Mouse (Mus musculus): ENCODE data around the gene Acbd6.

The Acbd6 gene

GRCm38 (mm10) chr1:155558012-155558842 is at the start of gene Acbd6:
Gene Acbd6 (plus strand): TSS chr1:155558120.
- peak; percentile 59 for DNase-seq (ENCODE audit: low spot score)

- DNase-seq (ENCODE audit: low spot score), result no peak
Measured at GRCm38 (mm10) chr1:155510263-155510662, 47.7 kb upstream of the Acbd6 start.

DNA sequence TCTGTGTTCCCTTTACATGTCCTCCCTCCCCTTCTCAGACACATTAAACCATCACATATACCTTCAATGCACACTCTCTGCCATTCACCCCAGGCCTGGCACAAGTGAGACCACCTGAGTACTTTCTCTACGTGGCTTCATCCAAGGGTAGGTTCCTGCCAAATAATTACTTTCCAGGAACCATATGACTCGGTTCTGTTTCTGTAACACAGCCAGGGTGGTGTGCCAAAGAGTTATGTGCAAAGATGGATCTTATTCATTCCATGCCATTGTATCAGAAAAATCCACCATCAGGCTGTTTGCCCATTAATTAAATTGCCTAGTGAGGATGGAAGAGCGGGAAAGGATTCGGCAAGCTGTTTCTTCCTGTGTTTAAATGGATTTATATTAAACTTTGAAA is 42.1 kb upstream of the Acbd6 start:
- no peak for DNase-seq (ENCODE audit: low spot score)

DNA sequence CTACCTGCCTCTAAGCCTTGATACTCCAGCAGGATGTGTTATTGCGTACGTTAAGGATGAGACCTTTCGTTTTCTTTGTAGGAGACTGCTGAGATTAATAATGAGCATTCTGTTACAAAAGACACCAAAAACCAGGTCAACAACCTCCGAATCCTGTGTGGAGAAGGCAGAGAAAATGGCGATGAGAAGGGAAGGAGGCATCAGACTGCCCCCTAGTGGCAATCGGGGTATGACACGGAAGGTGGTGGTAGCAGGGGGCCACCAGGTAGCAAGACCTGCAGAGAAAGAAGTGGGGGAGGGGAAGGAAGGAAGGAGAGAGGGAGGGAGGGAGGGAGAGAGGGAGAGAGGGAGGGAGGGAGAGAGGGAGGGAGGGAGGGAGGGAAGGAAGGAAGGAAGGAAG is 41.3 kb upstream of the Acbd6 start:
- no peak for DNase-seq (ENCODE audit: low spot score)

DNA sequence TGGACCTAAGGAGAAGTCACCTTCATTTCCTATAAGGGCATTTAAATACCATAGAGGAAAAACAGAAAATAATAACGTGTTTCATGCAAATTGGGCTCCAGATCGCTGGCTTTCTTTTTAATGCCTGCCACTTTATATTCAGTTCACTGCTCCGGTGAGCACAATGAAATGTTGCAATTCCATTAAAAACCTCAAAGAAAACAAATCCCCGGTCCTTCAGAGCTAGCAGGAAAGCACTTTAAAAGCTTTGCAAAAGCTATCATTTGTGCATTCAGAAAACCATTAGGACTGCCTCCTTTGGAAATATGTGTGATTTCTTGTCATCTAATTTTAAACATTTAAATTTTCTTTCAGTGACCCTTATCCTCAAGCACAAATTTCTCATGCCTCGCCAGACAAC is 40.9 kb upstream of the Acbd6 start:
- DNase-seq (ENCODE audit: low spot score), result no peak

DNA sequence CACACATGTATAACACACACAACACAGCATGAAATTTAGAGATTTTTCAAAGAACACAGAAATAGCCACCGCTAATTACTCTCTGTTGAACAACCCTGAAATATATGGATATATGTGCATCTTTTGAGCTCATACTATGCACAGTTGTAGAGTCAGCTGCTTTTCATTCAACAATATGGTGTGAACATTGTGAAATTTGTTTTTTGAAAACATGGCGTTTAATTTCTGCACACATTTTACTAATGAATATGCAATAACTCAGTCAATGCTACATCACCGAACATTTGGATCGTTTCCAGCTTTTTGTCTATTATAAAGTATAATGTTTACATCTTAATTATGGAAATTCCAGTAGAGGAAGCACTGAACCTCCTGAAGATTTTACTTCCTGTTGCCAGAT is 37.6 kb upstream of the Acbd6 start:
- no peak for DNase-seq (ENCODE audit: low spot score)

- DNase-seq (ENCODE audit: low spot score), result no peak
Measured at GRCm38 (mm10) chr1:155522493-155522892, 35.4 kb upstream of the Acbd6 start.

DNA sequence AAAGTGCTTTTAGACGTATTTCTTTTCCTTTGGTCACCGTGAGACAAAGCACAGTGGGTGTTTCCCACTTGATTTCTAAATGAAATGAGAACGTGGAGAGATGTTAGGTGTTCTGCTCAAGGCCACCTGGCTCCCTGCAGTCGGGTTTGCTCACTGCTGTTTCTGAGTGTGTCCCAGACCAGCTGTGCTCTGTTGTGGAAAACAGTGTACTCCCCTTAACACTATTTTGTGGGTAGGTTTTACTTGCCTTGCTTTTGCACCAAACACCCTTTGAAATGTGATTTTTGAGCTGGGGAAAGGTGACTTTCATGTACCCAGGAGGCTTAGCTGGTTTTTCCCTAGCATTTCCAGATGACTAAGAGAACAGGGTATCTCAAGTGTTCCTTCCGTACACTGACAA is 31.7 kb upstream of the Acbd6 start:
- no peak for DNase-seq (ENCODE audit: low spot score)

GRCm38 (mm10) chr1:155527027-155527786 is 30.7 kb upstream of the Acbd6 start:
- DNase-seq (ENCODE audit: low spot score), result no peak

- peak; percentile 53 for DNase-seq (ENCODE audit: low spot score)
Measured at GRCm38 (mm10) chr1:155527787-155528158, 30.1 kb upstream of the Acbd6 start.

- DNase-seq (ENCODE audit: low spot score), result no peak
Measured at GRCm38 (mm10) chr1:155528405-155529119, 29.4 kb upstream of the Acbd6 start.

GRCm38 (mm10) chr1:155529120-155529963 is 28.6 kb upstream of the Acbd6 start:
- DNase-seq (ENCODE audit: low spot score), result no peak

DNA sequence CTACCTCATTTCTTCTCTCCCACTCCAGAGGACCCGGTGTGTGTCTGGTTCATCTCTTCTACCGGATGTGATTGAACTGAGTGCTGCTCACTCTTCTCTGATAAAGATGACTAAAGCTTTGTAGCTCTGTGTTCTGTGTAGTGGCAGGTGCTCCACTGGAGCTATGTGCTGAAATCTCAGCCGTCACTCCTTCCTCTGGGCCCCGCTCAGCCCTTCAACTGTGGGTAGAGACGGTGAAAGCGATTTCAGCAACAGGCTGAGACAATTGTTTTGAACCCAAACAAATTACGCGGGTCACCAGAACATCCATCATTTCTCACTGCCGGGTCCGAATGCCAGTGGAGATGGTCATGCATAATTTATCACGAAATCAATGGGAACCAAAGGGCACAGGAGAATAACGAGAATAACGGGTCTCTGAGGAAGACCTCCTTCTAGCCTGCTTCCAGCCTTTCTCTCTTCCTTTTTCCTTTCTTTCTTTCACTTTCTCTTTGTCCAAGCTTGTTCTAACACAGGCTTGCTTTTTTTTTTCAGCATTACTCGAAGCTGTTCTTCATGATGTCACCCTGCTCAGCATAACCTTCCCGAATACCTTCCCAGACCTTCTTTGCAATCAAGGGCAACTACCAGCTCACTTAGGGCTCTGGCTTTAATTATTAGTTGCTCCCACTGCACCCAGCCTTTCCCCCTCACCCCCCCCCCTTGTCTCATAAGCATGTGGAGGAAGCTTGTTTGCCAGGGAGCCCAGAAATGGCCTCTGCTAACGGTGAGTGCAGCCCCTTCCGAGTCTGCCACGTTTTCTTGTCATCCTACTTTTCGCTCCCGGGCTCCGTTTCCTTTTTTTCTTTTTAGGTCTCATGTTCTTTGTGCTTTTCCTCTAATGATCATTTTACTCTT is 27.1 kb upstream of the Acbd6 start:
- no peak for DNase-seq (ENCODE audit: low spot score)

DNA sequence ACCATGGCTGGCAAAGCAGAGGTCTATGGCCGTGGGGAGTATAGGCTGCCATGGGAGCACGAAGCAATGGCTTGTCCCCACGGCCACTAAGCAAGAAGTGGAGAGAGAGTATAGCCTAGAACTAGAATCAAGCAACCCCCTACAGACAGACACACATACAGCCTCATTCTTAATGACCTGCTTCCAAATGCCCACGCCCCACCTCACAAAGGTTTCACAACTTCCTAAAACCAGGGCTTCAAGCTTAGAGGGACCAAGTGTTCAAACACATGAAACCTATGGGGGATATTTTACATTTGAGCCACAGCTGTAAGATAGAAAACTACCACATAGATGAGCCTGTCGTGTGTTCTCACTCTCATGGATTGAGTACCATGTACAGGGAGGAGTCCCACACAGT is 25.5 kb upstream of the Acbd6 start:
- no peak for DNase-seq (ENCODE audit: low spot score)

GRCm38 (mm10) chr1:155532833-155533688 is 24.9 kb upstream of the Acbd6 start:
- DNase-seq (ENCODE audit: low spot score), result no peak

- DNase-seq (ENCODE audit: low spot score), result no peak
Measured at GRCm38 (mm10) chr1:155533689-155533965, 24.3 kb upstream of the Acbd6 start.

- no peak for DNase-seq (ENCODE audit: low spot score)
Measured at GRCm38 (mm10) chr1:155537005-155537642, 20.8 kb upstream of the Acbd6 start.

DNA sequence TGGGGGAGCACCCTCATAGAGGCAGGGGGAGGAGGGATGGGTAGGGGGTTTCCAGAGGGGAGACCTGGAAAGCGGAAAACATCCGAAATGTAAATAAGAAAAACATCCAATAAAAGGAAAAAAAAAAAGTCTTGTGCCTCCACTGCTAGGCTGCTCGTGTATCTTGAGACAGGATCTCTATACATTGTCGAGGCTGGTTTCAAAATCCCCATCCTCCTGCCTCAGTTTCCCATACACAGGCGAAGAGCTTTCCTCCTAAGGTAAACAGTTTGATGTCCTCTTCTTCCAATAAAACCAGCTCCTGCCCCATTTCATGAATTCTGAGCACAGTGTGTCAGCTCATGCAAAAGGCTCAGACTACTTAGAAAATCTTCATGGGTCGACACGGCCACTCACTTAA is 19.9 kb upstream of the Acbd6 start:
- DNase-seq (ENCODE audit: low spot score), result no peak

DNA sequence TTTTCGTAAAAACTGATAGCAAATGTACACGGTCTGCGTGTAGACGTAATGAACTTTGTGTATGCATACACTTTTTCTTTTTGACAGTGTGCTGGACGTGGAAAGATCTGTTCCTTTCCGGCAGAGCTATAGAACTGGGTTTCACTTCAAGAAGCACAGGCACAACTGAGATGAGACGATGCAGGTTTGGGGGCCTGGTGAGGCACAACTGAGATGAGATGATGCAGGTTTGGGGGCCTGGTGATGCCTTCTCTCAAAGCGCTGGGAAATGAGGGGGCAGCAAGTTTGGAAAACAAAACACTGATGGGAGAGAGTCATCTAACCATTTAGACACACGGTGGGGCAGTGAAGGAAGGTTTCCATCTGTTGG is 293 bp upstream of the Acbd6 start:
- no peak for DNase-seq (ENCODE audit: low spot score)

GRCm38 (mm10) chr1:155560021-155560420 is 2.1 kb downstream of the Acbd6 start:
- no peak for DNase-seq (ENCODE audit: low spot score)
